Mouse (Mus musculus): ENCODE measurements around the gene Prtn3. TPM values are rescaled to one million over a fixed set of nuclear protein-coding genes. Genes with fewer than 3 reads are reported as not detected.
A peak's percentile ranks its signal among the peaks of the same experiment; 100 is the strongest.

The Prtn3 gene
- total RNA-seq (2021) = 1 to 10 TPM in 1 of 2 experiments, under 1 TPM in 1; 0.94 to 2.0 TPM
- long read RNA-seq, partial matches to known transcripts = 0 of 1 reads
- long read RNA-seq, other reads (novel, unspliced or antisense) = 0 of 1 reads

GRCm38 (mm10) chr10:79874290-79874862, at the start of gene Prtn3, which contains the start of gene Plppr3:
TSS of gene Prtn3 (plus strand) at chr10:79874476.
TSS of gene Plppr3 (minus strand) at chr10:79874634.
- DNase-seq (ENCODE audit: low spot score in 2 of 2) = no peak

GRCm38 (mm10) chr10:79831583-79831982, 42.7 kb upstream of the Prtn3 start:
- DNase-seq (ENCODE audit: low spot score in 2 of 2) = no peak

- DNase-seq (ENCODE audit: low spot score in 2 of 2) = no peak
These were observed 42.1 kb upstream of the Prtn3 start for GRCm38 (mm10) chr10:79832026-79832785.

- no peak for DNase-seq (ENCODE audit: low spot score in 2 of 2)
These were observed 41.5 kb upstream of the Prtn3 start for GRCm38 (mm10) chr10:79832786-79833181.

GRCm38 (mm10) chr10:79834769-79835398, 39.4 kb upstream of the Prtn3 start:
- peak in 1 of 2 experiments; percentile 77 for DNase-seq (ENCODE audit: low spot score in 2 of 2)

- DNase-seq (ENCODE audit: low spot score in 2 of 2) = no peak
These were observed 37.4 kb upstream of the Prtn3 start for GRCm38 (mm10) chr10:79836918-79837317.

- no peak for DNase-seq (ENCODE audit: low spot score in 2 of 2)
These were observed 36.1 kb upstream of the Prtn3 start for GRCm38 (mm10) chr10:79838151-79838550.

- DNase-seq (ENCODE audit: low spot score in 2 of 2) = no peak
These were observed 34.2 kb upstream of the Prtn3 start for GRCm38 (mm10) chr10:79840091-79840490.

- DNase-seq (ENCODE audit: low spot score in 2 of 2) = peak; percentile 59 to 75
These were observed 33.4 kb upstream of the Prtn3 start for GRCm38 (mm10) chr10:79840644-79841551.

GRCm38 (mm10) chr10:79842322-79842721, 32.0 kb upstream of the Prtn3 start:
- no peak for DNase-seq (ENCODE audit: low spot score in 2 of 2)

- DNase-seq (ENCODE audit: low spot score in 2 of 2) = no peak
These were observed 30.8 kb upstream of the Prtn3 start for GRCm38 (mm10) chr10:79843476-79843875.

GRCm38 (mm10) chr10:79846553-79846952, 27.7 kb upstream of the Prtn3 start:
- no peak for DNase-seq (ENCODE audit: low spot score in 2 of 2)

GRCm38 (mm10) chr10:79849941-79850628, 24.2 kb upstream of the Prtn3 start:
- no peak for DNase-seq (ENCODE audit: low spot score in 2 of 2)

GRCm38 (mm10) chr10:79851653-79852052, 22.6 kb upstream of the Prtn3 start:
- no peak for DNase-seq (ENCODE audit: low spot score in 2 of 2)

GRCm38 (mm10) chr10:79852107-79852789, 22.0 kb upstream of the Prtn3 start:
- DNase-seq (ENCODE audit: low spot score in 2 of 2) = no peak

- DNase-seq (ENCODE audit: low spot score in 2 of 2) = no peak
These were observed 21.4 kb upstream of the Prtn3 start for GRCm38 (mm10) chr10:79852827-79853226.

- DNase-seq (ENCODE audit: low spot score in 2 of 2) = peak; percentile 68 to 86
These were observed 20.9 kb upstream of the Prtn3 start for GRCm38 (mm10) chr10:79853392-79853791.

GRCm38 (mm10) chr10:79853860-79854795, 20.1 kb upstream of the Prtn3 start, which contains the start of gene Ptbp1:
TSS of gene Ptbp1 (plus strand) at chr10:79854427.
- peak; percentile 99 to 100 for DNase-seq (ENCODE audit: low spot score in 2 of 2)

Data from layer of hippocampus, adult 18-20 months (tissue).